Mouse (Mus musculus): ENCODE measurements at regions not wholly inside any gene's neighbourhood (a gene's known extent, or its start where the extent isn't known, plus 50 kb on each side); places are given as distances from the start of the nearest gene placed in this dataset.

- intact Hi-C loops (cut with DNase I): loop anchor here (5.0 kb wide), 1 partner anchor 65 kb away; no protein-coding TSS in a partner anchor
- no peak for DNase-seq (ENCODE audit: low spot score in 2 of 2)
Observed at GRCm38 (mm10) chr1:90287251-90287650, 83.5 kb downstream of the Ackr3 start.

- intact Hi-C loops (cut with DNase I): loop anchor here (5.0 kb wide), 1 partner anchor 67 kb away; no protein-coding TSS in a partner anchor
- no peak for DNase-seq (ENCODE audit: low spot score in 2 of 2)
Observed at GRCm38 (mm10) chr1:90288892-90289731, 85.3 kb downstream of the Ackr3 start.

GRCm38 (mm10) chr1:90289732-90290215, 86.0 kb downstream of the Ackr3 start:
- no peak for DNase-seq (ENCODE audit: low spot score in 2 of 2)
- intact Hi-C loops (cut with DNase I): loop anchor here (5.0 kb wide), 1 partner anchor 67 kb away; no protein-coding TSS in a partner anchor

GRCm38 (mm10) chr1:90290428-90291197, 86.8 kb downstream of the Ackr3 start:
- intact Hi-C loops (cut with DNase I): no loop called here
- no peak for DNase-seq (ENCODE audit: low spot score in 2 of 2)

GRCm38 (mm10) chr1:90291256-90291655, 87.5 kb downstream of the Ackr3 start:
- intact Hi-C loops (cut with DNase I): no loop called here
- no peak for DNase-seq (ENCODE audit: low spot score in 2 of 2)

- intact Hi-C loops (cut with DNase I): no loop called here
- no peak for DNase-seq (ENCODE audit: low spot score in 2 of 2)
Observed at GRCm38 (mm10) chr1:90297751-90298150, 94.0 kb downstream of the Ackr3 start.

- no peak for DNase-seq (ENCODE audit: low spot score in 2 of 2)
- intact Hi-C loops (cut with DNase I): no loop called here
Observed at GRCm38 (mm10) chr1:90300229-90300628, 96.4 kb downstream of the Ackr3 start.

- no peak for DNase-seq (ENCODE audit: low spot score in 2 of 2)
- intact Hi-C loops (cut with DNase I): no loop called here
Observed at GRCm38 (mm10) chr1:90304331-90304730, 100.6 kb downstream of the Ackr3 start.

- DNase-seq (ENCODE audit: low spot score in 2 of 2): no peak
- intact Hi-C loops (cut with DNase I): no loop called here
Observed at GRCm38 (mm10) chr1:90311016-90311415, 107.2 kb downstream of the Ackr3 start.

- DNase-seq (ENCODE audit: low spot score in 2 of 2): no peak
- intact Hi-C loops (cut with DNase I): no loop called here
Observed at GRCm38 (mm10) chr1:90311649-90312442, 108.1 kb downstream of the Ackr3 start.

- intact Hi-C loops (cut with DNase I): no loop called here
- DNase-seq (ENCODE audit: low spot score in 2 of 2): peak in 1 of 2 experiments; percentile 57
Observed at GRCm38 (mm10) chr1:90313750-90314359, 110.1 kb downstream of the Ackr3 start.

- intact Hi-C loops (cut with DNase I): no loop called here
Observed at GRCm38 (mm10) chr1:90317902-90318301, 114.1 kb downstream of the Ackr3 start.

GRCm38 (mm10) chr1:90318502-90318901, 114.7 kb downstream of the Ackr3 start:
- intact Hi-C loops (cut with DNase I): no loop called here
- no peak for DNase-seq (ENCODE audit: low spot score in 2 of 2)

More at GRCm38 (mm10) chr1:90317902-90318301, 114.1 kb downstream of the Ackr3 start:
- DNase-seq (ENCODE audit: low spot score in 2 of 2): no peak

GRCm38 (mm10) chr1:90320518-90320917, 116.7 kb downstream of the Ackr3 start:
- intact Hi-C loops (cut with DNase I): no loop called here

GRCm38 (mm10) chr1:90321501-90321900, 117.7 kb downstream of the Ackr3 start:
- intact Hi-C loops (cut with DNase I): no loop called here
- peak in 1 of 2 experiments; percentile 27 for DNase-seq (ENCODE audit: low spot score in 2 of 2)

More at GRCm38 (mm10) chr1:90320518-90320917, 116.7 kb downstream of the Ackr3 start:
- DNase-seq (ENCODE audit: low spot score in 2 of 2): no peak

GRCm38 (mm10) chr1:90327237-90327636, 123.5 kb downstream of the Ackr3 start:
- intact Hi-C loops (cut with DNase I): no loop called here
- DNase-seq (ENCODE audit: low spot score in 2 of 2): peak; percentile 11 to 28

GRCm38 (mm10) chr1:90332531-90332930, 128.8 kb downstream of the Ackr3 start:
- intact Hi-C loops (cut with DNase I): no loop called here
- DNase-seq (ENCODE audit: low spot score in 2 of 2): no peak

- no peak for DNase-seq (ENCODE audit: low spot score in 2 of 2)
- intact Hi-C loops (cut with DNase I): no loop called here
Observed at GRCm38 (mm10) chr1:90333676-90334430, 130.1 kb downstream of the Ackr3 start.
